Mouse (Mus musculus) layer of hippocampus, postnatal 10 days (tissue): Measurements from ENCODE around the gene Baz1b. TPM values are rescaled to one million over a fixed set of nuclear protein-coding genes. Genes with fewer than 3 reads are reported as not detected.

Experiments used
- DNase-seq, 2 experiments: peaks; one replicate each; pipeline ENCODE4 v3.0.0; 2021; ENCODE audit warnings: low spot score in 2 of 2
- microRNA-seq, 2 experiments: library from miRNA; unstranded; fragments of <30 nt; microRNA quantifications; one replicate each; pipeline ENCODE4 v1.2.0; 2021
- total RNA-seq, 2 experiments: library from RNA; stranded (reverse); gene quantifications; 2 replicates each; pipeline ENCODE4 v1.2.3; 2021

The Baz1b gene
- total RNA-seq, 2 experiments from 2014 or later, result 47.8 to 51.1 TPM

GRCm38 (mm10) chr5:135271563-135272165 lies 84.6 kb downstream of the Baz1b start:
- peak; percentile 74 to 81 for DNase-seq

- peak in 1 of 2 experiments; percentile 30 for DNase-seq
These were observed 87.8 kb downstream of the Baz1b start for GRCm38 (mm10) chr5:135274663-135275396.

- DNase-seq, result no peak
These were observed 89.5 kb downstream of the Baz1b start for GRCm38 (mm10) chr5:135276597-135276996.

- no peak for DNase-seq
These were observed 93.2 kb downstream of the Baz1b start for GRCm38 (mm10) chr5:135280226-135280625.

GRCm38 (mm10) chr5:135285211-135285610 lies 98.1 kb downstream of the Baz1b start:
- no peak for DNase-seq

- DNase-seq, result peak; percentile 87 to 88
These were observed 99.1 kb downstream of the Baz1b start for GRCm38 (mm10) chr5:135286185-135286584.

- DNase-seq, result no peak
These were observed 99.9 kb downstream of the Baz1b start for GRCm38 (mm10) chr5:135286926-135287325.

GRCm38 (mm10) chr5:135290703-135291102 lies 103.6 kb downstream of the Baz1b start:
- DNase-seq, result no peak

GRCm38 (mm10) chr5:135291193-135291592 lies 104.1 kb downstream of the Baz1b start:
- no peak for DNase-seq

GRCm38 (mm10) chr5:135292001-135292400 lies 104.9 kb downstream of the Baz1b start:
- no peak for DNase-seq

Small RNA genes lying within 50 kb of the gene (microRNA-seq; reads per million reads assigned to microRNA genes)
- gene Gm25315, result 0 reads per million in 2 experiments

Other genes with a start within 250 kb of the Baz1b start
- gene Cldn4, start 240.3 kb upstream of the Baz1b start, total RNA-seq, result not detected
- gene Cldn3, start 201.1 kb upstream of the Baz1b start, total RNA-seq, result 1 to 10 TPM; 3.5 to 5.2 TPM
- gene Abhd11, start 178.1 kb upstream of the Baz1b start, total RNA-seq, result 10 to 100 TPM; 41.1 to 49.2 TPM
- 100 to 1,000 TPM; 182 to 196 TPM for gene Stx1a, start 163.8 kb upstream of the Baz1b start, total RNA-seq
- 10 to 100 TPM; 35.5 to 38.0 TPM for gene Dnajc30, start 123.1 kb upstream of the Baz1b start, total RNA-seq
- 10 to 100 TPM; 49.8 to 54.7 TPM for gene Bud23, start 122.3 kb upstream of the Baz1b start, total RNA-seq
- gene Vps37d, start 109.0 kb upstream of the Baz1b start, total RNA-seq, result 10 to 100 TPM; 31.7 to 34.8 TPM
- 1 to 10 TPM; 3.6 to 4.4 TPM for gene Mlxipl, start 97.4 kb upstream of the Baz1b start, total RNA-seq
- gene Tbl2, start 37.6 kb upstream of the Baz1b start, total RNA-seq, result 10 to 100 TPM; 23.0 to 23.7 TPM
- 10 to 100 TPM; 27.7 to 29.8 TPM for gene Bcl7b, start 19.0 kb upstream of the Baz1b start, total RNA-seq
- gene Fzd9, start 64.0 kb downstream of the Baz1b start, total RNA-seq, result 10 to 100 TPM; 11.7 to 12.1 TPM
- not detected for gene Fkbp6, start 162.8 kb downstream of the Baz1b start, total RNA-seq
- gene Trim50, start 166.0 kb downstream of the Baz1b start, total RNA-seq, result under 1 TPM in 1 of 2 experiments, not detected in 1; 0.22 TPM
- 10 to 100 TPM; 21.0 to 23.5 TPM for gene Nsun5, start 182.7 kb downstream of the Baz1b start, total RNA-seq
- gene Pom121, start 207.3 kb downstream of the Baz1b start, total RNA-seq, result 10 to 100 TPM; 39.9 to 43.9 TPM